Mouse (Mus musculus): Measurements from ENCODE around the gene Tmem135.

Gene Tmem135

GRCm38 (mm10) chr7:89247012-89247710 is 156.9 kb downstream of the Tmem135 start:
- DNase-seq, result no peak

- no peak for DNase-seq
These were observed 161.5 kb downstream of the Tmem135 start for GRCm38 (mm10) chr7:89242565-89242964.

GRCm38 (mm10) chr7:89242143-89242542 is 161.9 kb downstream of the Tmem135 start:
- DNase-seq, result no peak

- no peak for DNase-seq
These were observed 164.4 kb downstream of the Tmem135 start for GRCm38 (mm10) chr7:89239592-89239991.

- DNase-seq, result no peak
These were observed 167.4 kb downstream of the Tmem135 start for GRCm38 (mm10) chr7:89236592-89236991.

GRCm38 (mm10) chr7:89235974-89236507 is 168.0 kb downstream of the Tmem135 start:
- DNase-seq, result no peak

GRCm38 (mm10) chr7:89232499-89233145 is 171.4 kb downstream of the Tmem135 start:
- no peak for DNase-seq

- DNase-seq, result no peak
These were observed 172.7 kb downstream of the Tmem135 start for GRCm38 (mm10) chr7:89231200-89231790.

GRCm38 (mm10) chr7:89222609-89223008 is 181.4 kb downstream of the Tmem135 start:
- no peak for DNase-seq

GRCm38 (mm10) chr7:89216628-89217027 is 187.4 kb downstream of the Tmem135 start:
- DNase-seq, result no peak

- DNase-seq, result no peak
These were observed 187.9 kb downstream of the Tmem135 start for GRCm38 (mm10) chr7:89216118-89216517.

GRCm38 (mm10) chr7:89215714-89216113 is 188.3 kb downstream of the Tmem135 start:
- DNase-seq, result peak in 1 of 2 experiments; percentile 21

- DNase-seq, result no peak
These were observed 193.5 kb downstream of the Tmem135 start for GRCm38 (mm10) chr7:89210506-89210905.

- no peak for DNase-seq
These were observed 197.9 kb downstream of the Tmem135 start for GRCm38 (mm10) chr7:89206165-89206564.

- no peak for DNase-seq
These were observed 198.6 kb downstream of the Tmem135 start for GRCm38 (mm10) chr7:89205402-89205801.

GRCm38 (mm10) chr7:89203144-89203543 is 200.9 kb downstream of the Tmem135 start:
- DNase-seq, result no peak

GRCm38 (mm10) chr7:89201954-89202353 is 202.1 kb downstream of the Tmem135 start:
- DNase-seq, result no peak

GRCm38 (mm10) chr7:89198499-89198898 is 205.5 kb downstream of the Tmem135 start:
- no peak for DNase-seq

- no peak for DNase-seq
These were observed 210.6 kb downstream of the Tmem135 start for GRCm38 (mm10) chr7:89193459-89193858.

GRCm38 (mm10) chr7:89183928-89184327 is 220.1 kb downstream of the Tmem135 start:
- no peak for DNase-seq

GRCm38 (mm10) chr7:89182943-89183342 is 221.1 kb downstream of the Tmem135 start:
- DNase-seq, result no peak

- DNase-seq, result no peak
These were observed 222.7 kb downstream of the Tmem135 start for GRCm38 (mm10) chr7:89181285-89181684.

- no peak for DNase-seq
These were observed 225.4 kb downstream of the Tmem135 start for GRCm38 (mm10) chr7:89178601-89179000.

GRCm38 (mm10) chr7:89177926-89178325 is 226.1 kb downstream of the Tmem135 start:
- DNase-seq, result no peak
